Mouse (Mus musculus): Measurements from ENCODE around the gene Gm3173. TPM values are rescaled to one million over a fixed set of nuclear protein-coding genes. Genes with fewer than 3 reads are reported as not detected.

Gene Gm3173
- polyA plus RNA-seq (2012; ENCODE audit: low replicate concordance) = not detected in 2 replicates

DNA sequence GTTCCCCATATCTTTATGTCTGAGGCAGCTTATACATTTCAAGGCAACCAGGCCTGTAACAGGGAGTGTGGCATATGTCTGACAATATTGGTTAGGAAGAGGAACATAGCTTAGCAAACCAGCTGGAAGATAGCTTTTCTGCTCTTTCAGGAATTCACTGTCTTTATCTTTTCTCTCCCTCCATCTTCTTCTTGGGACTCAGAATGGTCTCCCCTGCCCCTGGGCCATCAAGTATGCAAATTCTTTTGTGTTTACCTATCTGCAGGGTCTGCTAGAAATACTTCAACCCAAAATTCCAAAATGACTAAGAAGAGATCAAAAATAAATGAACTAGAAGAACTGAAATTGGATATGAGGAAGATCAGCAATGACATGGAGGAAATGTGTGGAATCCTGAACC lies at the start of gene Gm3173:
TSS of gene Gm3173 (plus strand) at position 301 of the 400 bp plus-strand sequence.

GRCm38 (mm10) chr14:4397226-4397625 lies 33.6 kb upstream of the Gm3173 start, which contains the start of gene Gm3159:
Gene Gm3159, plus strand, starts transcription at chr14:4397526.

DNA sequence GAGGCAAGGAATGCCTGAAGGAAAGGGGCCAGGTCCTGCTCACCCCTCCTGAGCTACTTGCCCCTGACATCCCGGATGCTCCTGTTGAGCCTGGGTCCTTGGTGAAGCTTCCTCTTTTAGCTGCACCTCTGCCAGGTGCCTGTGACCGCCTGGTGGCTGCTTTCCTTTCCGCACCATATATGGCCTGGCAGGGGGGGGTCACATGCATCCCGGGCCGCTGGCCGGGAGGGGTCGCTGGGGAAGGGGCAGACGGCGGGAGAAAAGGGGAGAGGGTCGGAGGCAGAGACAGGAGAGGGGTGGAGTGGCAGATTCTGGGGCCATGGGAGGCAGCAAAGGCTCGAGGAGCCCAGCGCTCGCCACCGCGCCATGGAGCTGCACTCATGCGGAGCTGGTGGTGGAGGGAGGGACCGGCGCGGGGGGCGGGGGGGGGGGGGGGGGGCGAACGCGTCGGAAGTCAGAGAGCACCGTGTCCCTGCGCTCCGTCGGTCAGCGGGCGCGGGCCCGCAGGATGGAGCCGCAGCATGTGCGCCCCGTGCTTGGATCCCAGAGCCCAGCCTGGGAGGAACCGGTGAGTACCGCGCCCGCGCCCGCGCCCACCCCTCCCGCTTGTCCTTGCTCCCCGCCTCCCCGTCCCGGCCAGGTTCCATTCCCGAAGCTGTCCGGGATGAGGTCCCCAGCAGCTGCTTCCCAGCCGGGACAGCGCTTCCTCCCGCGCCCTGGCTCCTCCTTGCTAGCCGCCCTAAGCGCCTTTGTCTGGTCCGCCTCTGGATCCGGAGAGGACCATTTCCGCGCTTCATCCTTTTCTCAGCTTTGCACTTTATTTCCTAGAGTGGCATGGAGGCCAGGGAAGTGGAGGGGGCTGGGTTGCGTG lies 15.6 kb upstream of the Gm3173 start, which contains the start of gene Gm3164:
TSS of gene Gm3164 (plus strand) at position 484 of the 871 bp plus-strand sequence.

DNA sequence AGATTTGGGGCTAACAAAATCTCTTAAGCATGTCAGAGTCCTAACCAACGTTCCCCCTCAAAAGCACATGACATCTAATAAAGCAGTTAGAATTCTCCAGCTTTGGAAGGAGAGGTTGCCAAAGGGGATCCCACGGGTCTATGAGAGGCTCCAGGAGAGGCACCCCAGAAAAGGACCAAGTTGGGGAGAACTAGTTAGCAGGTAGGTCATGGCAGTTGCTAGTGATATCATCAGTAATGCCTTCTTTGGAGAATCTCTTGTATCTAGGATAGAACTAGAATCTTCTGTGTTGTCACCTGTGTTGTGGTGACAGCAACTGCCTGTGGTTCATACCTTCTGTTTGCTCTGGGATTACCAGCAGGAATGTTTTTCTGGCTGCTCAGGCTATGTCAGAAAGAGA lies 50.7 kb downstream of the Gm3173 start, which contains the start of gene Gm3182:
TSS of gene Gm3182 (plus strand) at position 301 of the 400 bp plus-strand sequence.

DNA sequence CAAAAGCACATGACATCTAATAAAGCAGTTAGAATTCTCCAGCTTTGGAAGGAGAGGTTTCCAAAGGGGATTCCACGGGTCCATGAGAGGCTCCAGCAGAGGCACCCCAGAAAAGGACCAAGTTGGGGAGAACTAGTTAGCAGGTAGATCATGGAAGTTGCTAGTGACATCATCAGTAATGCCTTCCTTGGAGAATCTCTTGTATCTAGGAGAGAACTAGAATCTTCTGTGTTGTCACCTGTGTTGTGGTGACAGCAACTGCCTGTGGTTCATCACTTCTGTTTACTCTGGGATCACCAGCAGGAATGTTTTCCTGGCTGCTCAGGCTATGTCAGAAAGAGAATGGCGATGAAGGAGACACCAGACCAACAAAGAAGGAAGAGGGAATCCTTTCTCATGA lies 124.3 kb downstream of the Gm3173 start, which contains the start of gene Gm3047:
TSS of gene Gm3047 (plus strand) at position 301 of the 400 bp plus-strand sequence.

Other genes with a start within 250 kb of the Gm3173 start
- gene Gm2974, start 248.4 kb upstream of the Gm3173 start, polyA plus RNA-seq (2012; ENCODE audit: low replicate concordance) = not detected in 2 replicates
- gene Gm3138, start 181.4 kb upstream of the Gm3173 start, polyA plus RNA-seq (2012; ENCODE audit: low replicate concordance) = not detected in 2 replicates
- not detected in 2 replicates for gene Gm3149, start 113.7 kb upstream of the Gm3173 start, polyA plus RNA-seq (2012; ENCODE audit: low replicate concordance)
- not detected in 2 replicates for gene 2610042L04Rik, start 96.2 kb upstream of the Gm3173 start, polyA plus RNA-seq (2012; ENCODE audit: low replicate concordance)
- not detected in 2 replicates for gene Gm3159, start 33.5 kb upstream of the Gm3173 start, polyA plus RNA-seq (2012; ENCODE audit: low replicate concordance)
- not detected in 2 replicates for gene Gm3164, start 15.5 kb upstream of the Gm3173 start, polyA plus RNA-seq (2012; ENCODE audit: low replicate concordance)
- not detected in 2 replicates for gene Gm3182, start 50.8 kb downstream of the Gm3173 start, polyA plus RNA-seq (2012; ENCODE audit: low replicate concordance)
- gene Gm3047, start 124.4 kb downstream of the Gm3173 start, polyA plus RNA-seq (2012; ENCODE audit: low replicate concordance) = not detected in 2 replicates
- gene Gm8159, start 201.4 kb downstream of the Gm3173 start, polyA plus RNA-seq (2012; ENCODE audit: low replicate concordance) = not detected in 2 replicates
- not detected in 2 replicates for gene Gm3239, start 233.2 kb downstream of the Gm3173 start, polyA plus RNA-seq (2012; ENCODE audit: low replicate concordance)

All from hematopoietic multipotent progenitor cell, adult 10-12 weeks (in vitro differentiated cells).